Mouse (Mus musculus) megakaryocyte, embryonic 14.5 days (primary cell): ENCODE measurements around the gene Mmp24. TPM values are rescaled to one million over a fixed set of nuclear protein-coding genes. Genes with fewer than 3 reads are reported as not detected.

Experiments used
- H3K27me3 ChIP-seq: replicated peaks from 2 replicates; pipeline ENCODE3; 2012; ENCODE audit warnings: inconsistent platforms
- H3K36me3 ChIP-seq: replicated peaks from 2 replicates; pipeline ENCODE3; 2012; ENCODE audit warnings: low read length, inconsistent platforms, mixed read lengths
- H3K4me1 ChIP-seq: 2 replicates; pipeline ENCODE4 v1.6.1; 2012; ENCODE audit warnings: inconsistent platforms
- H3K4me3 ChIP-seq: replicated peaks from 2 replicates; pipeline ENCODE3; 2012; ENCODE audit warnings: moderate library complexity, mild to moderate bottlenecking, inconsistent platforms
- H3K9me3 ChIP-seq: 2 replicates; pipeline ENCODE4 v1.6.1; 2012; ENCODE audit warnings: inconsistent platforms
- FLI1 ChIP-seq: IDR thresholded peaks from 2 replicates; pipeline ENCODE4 v1.6.1; 2012; ENCODE audit warnings: low read length, inconsistent platforms, mixed read lengths
- GATA1 ChIP-seq: IDR thresholded peaks from 3 replicates; pipeline ENCODE4 v1.6.1; 2012; ENCODE audit warnings: mixed read lengths, low read length, inconsistent platforms, borderline replicate concordance
- polyA plus RNA-seq: library from polyadenylated mRNA; stranded (reverse); fragments of >175 nt; gene quantifications from 2 replicates; pipeline ENCODE4 v1.2.3, GENCODE M21; 2012; ENCODE audit warnings: low replicate concordance; ENCODE audit not compliant: insufficient read depth

The Mmp24 gene
- polyA plus RNA-seq, 1 experiment: not detected

GRCm38 (mm10) chr2:155849464-155849863, 74.3 kb downstream of the Mmp24 start:
- TF ChIP-seq GATA1: no peak
- TF ChIP-seq FLI1: no peak
- Histone ChIP-seq H3K27me3 (no peaks in the 10 kb centered on the region), H3K4me3 (no peak overlapping the region), H3K4me1 (0 out of 2 replicates have a peak, but pooled peaks cover 6% of the 10 kb centered on the region), H3K9me3 (no peaks in the 10 kb centered on the region), H3K36me3 (peaks cover 99% of the 10 kb centered on the region)

- Histone ChIP-seq H3K36me3 (peaks cover 96% of the 10 kb centered on the region), H3K9me3 (no peaks in the 10 kb centered on the region), H3K27me3 (no peaks in the 10 kb centered on the region), H3K4me3 (no peak overlapping the region), H3K4me1 (0 out of 2 replicates have a peak, but pooled peaks cover 6% of the 10 kb centered on the region)
- no peak for TF ChIP-seq GATA1
- TF ChIP-seq FLI1: no peak
Observed at GRCm38 (mm10) chr2:155850120-155850519, 75.0 kb downstream of the Mmp24 start.

GRCm38 (mm10) chr2:155852536-155852935, 77.4 kb downstream of the Mmp24 start:
- Histone ChIP-seq H3K36me3 (peaks cover 93% of the 10 kb centered on the region), H3K4me3 (no peak overlapping the region)

GRCm38 (mm10) chr2:155860102-155860501, 85.0 kb downstream of the Mmp24 start:
- no peaks in the 10 kb centered on the region for H3K27me3 ChIP-seq
- H3K9me3 ChIP-seq: no peaks in the 10 kb centered on the region
- H3K4me3 ChIP-seq: no peak overlapping the region
- TF ChIP-seq GATA1: no peak
- no peak for TF ChIP-seq FLI1
- H3K36me3 ChIP-seq: peaks cover 77% of the 10 kb centered on the region
- H3K4me1 ChIP-seq: 0 out of 2 replicates have a peak, but pooled peaks cover under 1% of the 10 kb centered on the region

More at GRCm38 (mm10) chr2:155852536-155852935, 77.4 kb downstream of the Mmp24 start:
- Histone ChIP-seq H3K27me3 (no peaks in the 10 kb centered on the region), H3K4me1 (0 out of 2 replicates have a peak, but pooled peaks cover 6% of the 10 kb centered on the region), H3K9me3 (no peaks in the 10 kb centered on the region)
- TF ChIP-seq GATA1 (no peak), FLI1 (no peak)

- no peak overlapping the region for H3K4me3 ChIP-seq
- H3K27me3 ChIP-seq: no peaks in the 10 kb centered on the region
- 0 out of 2 replicates have a peak, but pooled peaks cover 6% of the 10 kb centered on the region for H3K4me1 ChIP-seq
- no peaks in the 10 kb centered on the region for H3K9me3 ChIP-seq
- H3K36me3 ChIP-seq: peaks cover 72% of the 10 kb centered on the region
- no peak for TF ChIP-seq GATA1
- TF ChIP-seq FLI1: no peak
Observed at GRCm38 (mm10) chr2:155861581-155861980, 86.4 kb downstream of the Mmp24 start.

- Histone ChIP-seq H3K4me3 (no peak overlapping the region), H3K4me1 (peaks cover 9% of the 10 kb centered on the region), H3K9me3 (no peaks in the 10 kb centered on the region), H3K27me3 (no peaks in the 10 kb centered on the region), H3K36me3 (peaks cover 72% of the 10 kb centered on the region)
- TF ChIP-seq FLI1 (no peak), GATA1 (no peak)
Observed at GRCm38 (mm10) chr2:155862573-155863300, 87.6 kb downstream of the Mmp24 start.

DNA sequence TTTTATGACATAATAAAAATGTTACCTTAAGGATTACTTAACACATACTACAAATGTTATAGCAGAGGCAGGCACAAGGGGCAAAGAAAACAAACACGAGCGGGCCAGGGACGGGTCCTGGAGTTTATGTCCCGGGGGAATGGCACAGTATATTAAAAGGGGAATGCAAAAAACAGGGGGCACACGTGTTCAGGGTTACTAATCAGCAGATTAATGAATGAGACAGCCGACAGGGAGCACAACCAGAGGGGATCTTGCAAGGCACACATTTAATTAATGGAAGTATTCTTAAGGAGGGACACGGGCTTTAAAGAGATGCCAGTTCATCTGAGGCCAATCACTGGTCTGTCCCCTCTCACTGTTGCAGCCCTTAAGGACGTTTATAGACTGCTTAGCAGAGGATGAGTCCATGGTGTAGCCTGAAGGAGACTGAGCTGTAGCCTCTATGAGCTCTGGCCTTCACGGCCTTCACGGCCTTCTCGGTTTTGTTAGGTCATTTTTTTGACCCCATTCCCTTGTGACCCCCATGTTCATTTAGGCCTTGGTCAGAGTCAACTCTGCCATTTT, 88.2 kb downstream of the Mmp24 start:
- no peak overlapping the region for H3K4me3 ChIP-seq
- no peaks in the 10 kb centered on the region for H3K27me3 ChIP-seq
- TF ChIP-seq FLI1 (no peak), GATA1 (no peak)
- no peaks in the 10 kb centered on the region for H3K9me3 ChIP-seq
- peaks cover 14% of the 10 kb centered on the region for H3K4me1 ChIP-seq
- H3K36me3 ChIP-seq: peaks cover 71% of the 10 kb centered on the region

Other genes starting within 250 kb of the Mmp24 start
- 7.9 and 8.8 TPM in 2 replicates for gene Gss, start 182.5 kb upstream of the Mmp24 start, polyA plus RNA-seq
- 0.95 TPM in 1 of 2 replicates, not detected in the other for gene Myh7b, start 164.1 kb upstream of the Mmp24 start, polyA plus RNA-seq
- 80.8 and 188 TPM in 2 replicates for gene Trpc4ap, start 83.0 kb upstream of the Mmp24 start, polyA plus RNA-seq
- 90.3 and 158 TPM in 2 replicates for gene Edem2, start 45.9 kb upstream of the Mmp24 start, polyA plus RNA-seq
- not detected in 2 replicates for gene Gm17581, start 39.5 kb upstream of the Mmp24 start, polyA plus RNA-seq
- 1.1 TPM in 1 of 2 replicates, not detected in the other for gene Procr, start 24.2 kb upstream of the Mmp24 start, polyA plus RNA-seq
- 30.5 and 31.7 TPM in 2 replicates for gene BC029722, start 44.1 kb downstream of the Mmp24 start, polyA plus RNA-seq
- gene Eif6, start 51.6 kb downstream of the Mmp24 start, polyA plus RNA-seq: 266 and 882 TPM in 2 replicates
- 0.03 and 0.55 TPM in 2 replicates for gene Fam83c, start 59.5 kb downstream of the Mmp24 start, polyA plus RNA-seq
- 2.6 and 2.8 TPM in 2 replicates for gene Uqcc1, start 155.0 kb downstream of the Mmp24 start, polyA plus RNA-seq
- not detected in 2 replicates for gene Gm15557, start 165.4 kb downstream of the Mmp24 start, polyA plus RNA-seq
- not detected in 2 replicates for gene Gdf5, start 170.0 kb downstream of the Mmp24 start, polyA plus RNA-seq
- 7.1 and 19.6 TPM in 2 replicates for gene Cep250, start 181.1 kb downstream of the Mmp24 start, polyA plus RNA-seq
- gene 6430550D23Rik, start 232.6 kb downstream of the Mmp24 start, polyA plus RNA-seq: not detected in 2 replicates
- 49.2 and 93.8 TPM in 2 replicates for gene Ergic3, start 232.7 kb downstream of the Mmp24 start, polyA plus RNA-seq